In genomic region chr14:31212499-31212898, GRCm38 (mm10) we compare ENCODE assay signal across 24 mouse cellular contexts. TPM values are rescaled to one million over a fixed set of nuclear protein-coding genes. Genes with fewer than 3 reads are reported as not detected.
DNase-seq lines count a peak whose midpoint lies in the region; ATAC-seq and TF ChIP-seq lines count a peak whose summit lies in the region.
"Had no signal": no experiment of that assay in that cellular context is flagged by ENCODE, and none has a peak within 500 bp of the region (broad histone marks: within the 10 kb centered on the region; RNA-seq: fewer than 3 reads in every experiment).

No protein-coding gene starts in this region.

- no peak for TF ChIP-seq POLR2A in bone marrow, adult 2 months (IDR thresholded peaks at IDR 0.05; ENCODE audit: borderline replicate concordance, control insufficient read depth, low read depth, low read length)

- H3K9ac ChIP-seq in heart, embryonic 11.5 days (ENCODE audit: low read depth, low read length): peak overlapping the region; percentile 5; the same call in 1 of the 2 replicates
- 0 out of 2 replicates have a peak overlapping the region, but pooled peaks have one; percentile 18 for H3K9ac ChIP-seq in kidney, postnatal 0 days (ENCODE audit: low read depth, low read length)
- H3K9ac ChIP-seq in kidney, embryonic 16.5 days (replicated peaks; ENCODE audit: low read length): no peak overlapping the region
- H3K9ac ChIP-seq in embryonic facial prominence, embryonic 15.5 days: no peak overlapping the region
- H3K9ac ChIP-seq: embryonic facial prominence, embryonic 13.5 days; forebrain, embryonic 15.5 days; hindbrain, embryonic 13.5 days; liver, embryonic 12.5 days; neural tube, embryonic 15.5 days; stomach, embryonic 15.5 days had no signal

- no peaks in the 10 kb centered on the region for H3K9me3 ChIP-seq in heart, embryonic 11.5 days (replicated peaks; ENCODE audit: control insufficient read depth, low read length)
- no peaks in the 10 kb centered on the region for H3K9me3 ChIP-seq in kidney, postnatal 0 days (replicated peaks; ENCODE audit: low read length)
- H3K9me3 ChIP-seq in kidney, embryonic 16.5 days (ENCODE audit: low read length): no peaks in the 10 kb centered on the region
- H3K9me3 ChIP-seq in embryonic facial prominence, embryonic 15.5 days (replicated peaks): no peaks in the 10 kb centered on the region
- H3K9me3 ChIP-seq: embryonic facial prominence, embryonic 13.5 days; forebrain, embryonic 15.5 days; hindbrain, embryonic 13.5 days; liver, embryonic 12.5 days; neural tube, embryonic 15.5 days; stomach, embryonic 15.5 days had no signal

- peaks cover 39% of the 10 kb centered on the region for H3K4me1 ChIP-seq in heart, embryonic 11.5 days (ENCODE audit: control insufficient read depth, insufficient read depth, low read length)
- H3K4me1 ChIP-seq in kidney, postnatal 0 days (replicated peaks; ENCODE audit: insufficient read depth, low read length): no peaks in the 10 kb centered on the region
- peaks cover 6% of the 10 kb centered on the region; the same call in 1 of the 2 replicates for H3K4me1 ChIP-seq in kidney, embryonic 16.5 days (ENCODE audit: insufficient read depth, low read length)
- H3K4me1 ChIP-seq in bone marrow, adult 2 months (ENCODE audit: control insufficient read depth, insufficient read depth, low read length): no peaks in the 10 kb centered on the region; the same call in 1 of the 2 replicates
- H3K4me1 ChIP-seq in embryonic facial prominence, embryonic 15.5 days: peaks cover 25% of the 10 kb centered on the region

- intact Hi-C loops in heart, postnatal 14 days (cut with DNase I): no loop called here

- 52% methylated on average over 3 of the region's 3 CpGs for WGBS in heart, embryonic 11.5 days (ENCODE audit: insufficient replicate concordance)
- WGBS in kidney, postnatal 0 days: 77% methylated on average over 3 of the region's 3 CpGs
- 79% methylated on average over 3 of the region's 3 CpGs for WGBS in kidney, embryonic 16.5 days
- WGBS in bone marrow, adult 2 months: 75% methylated on average over 3 of the region's 3 CpGs
- WGBS in embryonic facial prominence, embryonic 15.5 days: 64% methylated on average over 3 of the region's 3 CpGs

- no peak overlapping the region for H3K4me2 ChIP-seq in heart, embryonic 11.5 days
- H3K4me2 ChIP-seq in kidney, postnatal 0 days (ENCODE audit: low read length): no peak overlapping the region
- no peak overlapping the region for H3K4me2 ChIP-seq in kidney, embryonic 16.5 days (replicated peaks; ENCODE audit: low read depth, low read length)
- H3K4me2 ChIP-seq in embryonic facial prominence, embryonic 15.5 days (replicated peaks): no peak overlapping the region
- H3K4me2 ChIP-seq: embryonic facial prominence, embryonic 13.5 days; forebrain, embryonic 15.5 days; hindbrain, embryonic 13.5 days; liver, embryonic 12.5 days; midbrain, embryonic 11.5 days; neural tube, embryonic 15.5 days; stomach, embryonic 15.5 days had no signal

- no peak for TF ChIP-seq CTCF in kidney, postnatal 0 days (IDR thresholded peaks at IDR 0.05; ENCODE audit: low read depth)
- TF ChIP-seq CTCF in bone marrow, adult 2 months (IDR thresholded peaks at IDR 0.05; ENCODE audit: control insufficient read depth, insufficient read depth, low read length): no peak

- no peak for ATAC-seq in heart, embryonic 11.5 days (replicated peaks; ENCODE audit: insufficient number of reproducible peaks, low FRiP score, low TSS enrichment)
- no peak for ATAC-seq in kidney, postnatal 0 days (replicated peaks; ENCODE audit: low FRiP score, low read depth)
- ATAC-seq in kidney, embryonic 16.5 days (ENCODE audit: low FRiP score, low TSS enrichment): no peak
- no peak for ATAC-seq in embryonic facial prominence, embryonic 15.5 days (ENCODE audit: insufficient number of reproducible peaks, low FRiP score, low TSS enrichment, low read depth)
- ATAC-seq: forebrain, embryonic 15.5 days; liver, embryonic 12.5 days had no signal

- peaks cover 2% of the 10 kb centered on the region; the same call in 1 of the 2 replicates for H3K36me3 ChIP-seq in heart, embryonic 11.5 days (ENCODE audit: control insufficient read depth, insufficient read depth, low read length)
- H3K36me3 ChIP-seq in kidney, postnatal 0 days (ENCODE audit: insufficient read depth, low read length): no peaks in the 10 kb centered on the region
- no peaks in the 10 kb centered on the region for H3K36me3 ChIP-seq in kidney, embryonic 16.5 days (ENCODE audit: insufficient read depth, low read length)
- no peaks in the 10 kb centered on the region for H3K36me3 ChIP-seq in embryonic facial prominence, embryonic 15.5 days
- H3K36me3 ChIP-seq: embryonic facial prominence, embryonic 13.5 days; forebrain, embryonic 15.5 days; hindbrain, embryonic 13.5 days; liver, embryonic 12.5 days; neural tube, embryonic 15.5 days; stomach, embryonic 15.5 days had no signal

- H3K27ac ChIP-seq in heart, embryonic 11.5 days (ENCODE audit: low read depth, low read length): peak overlapping the region; percentile 73; the same call in 1 of the 2 replicates
- no peak overlapping the region for H3K27ac ChIP-seq in kidney, postnatal 0 days
- no peak overlapping the region for H3K27ac ChIP-seq in kidney, embryonic 16.5 days (ENCODE audit: low read length)
- H3K27ac ChIP-seq in bone marrow, adult 2 months (ENCODE audit: control insufficient read depth, insufficient read depth, low read depth, low read length, poor library complexity): peak overlapping the region; percentile 30
- 0 out of 2 replicates have a peak overlapping the region, but pooled peaks have one; percentile 34 for H3K27ac ChIP-seq in embryonic facial prominence, embryonic 15.5 days (replicated peaks)
- H3K27ac ChIP-seq: embryonic facial prominence, embryonic 13.5 days; forebrain, embryonic 15.5 days; hindbrain, embryonic 13.5 days; liver, embryonic 12.5 days; macrophage; neural tube, embryonic 15.5 days; stomach, embryonic 15.5 days had no signal

- H3K27me3 ChIP-seq in heart, embryonic 11.5 days (ENCODE audit: control insufficient read depth, insufficient read depth, low read length): no peaks in the 10 kb centered on the region
- H3K27me3 ChIP-seq in kidney, postnatal 0 days (ENCODE audit: insufficient read depth, low read length): no peaks in the 10 kb centered on the region
- no peaks in the 10 kb centered on the region for H3K27me3 ChIP-seq in kidney, embryonic 16.5 days (ENCODE audit: insufficient read depth, low read length)
- H3K27me3 ChIP-seq in embryonic facial prominence, embryonic 15.5 days: no peaks in the 10 kb centered on the region
- H3K27me3 ChIP-seq: embryonic facial prominence, embryonic 13.5 days; forebrain, embryonic 15.5 days; neural tube, embryonic 15.5 days; stomach, embryonic 15.5 days had no signal

- no peak overlapping the region for H3K4me3 ChIP-seq in heart, embryonic 11.5 days (ENCODE audit: low read depth, low read length)
- no peak overlapping the region for H3K4me3 ChIP-seq in kidney, postnatal 0 days (replicated peaks; ENCODE audit: low read depth, low read length)
- no peak overlapping the region for H3K4me3 ChIP-seq in kidney, embryonic 16.5 days (ENCODE audit: low read length)
- no peak overlapping the region for H3K4me3 ChIP-seq in bone marrow, adult 2 months (replicated peaks; ENCODE audit: control insufficient read depth, low read depth, low read length)
- H3K4me3 ChIP-seq in embryonic facial prominence, embryonic 15.5 days (replicated peaks): no peak overlapping the region
- H3K4me3 ChIP-seq: embryonic facial prominence, embryonic 13.5 days; forebrain, embryonic 15.5 days; hindbrain, embryonic 13.5 days; liver, embryonic 12.5 days; neural tube, embryonic 15.5 days; stomach, embryonic 15.5 days had no signal

- DNase-seq in heart, postnatal 14 days: no peak
- DNase-seq in kidney, postnatal 0 days (ENCODE audit: low spot score): no peak
- no peak for DNase-seq in urinary bladder, postnatal 14 days (ENCODE audit: low spot score)
- DNase-seq: adrenal gland, adult 2 months; cerebellum, adult 2 months; cerebellum, postnatal 25 days; kidney, adult 2 months; kidney, postnatal 14 days; lung, adult 2 months; thymus, adult 2 months; thymus, postnatal 4 days had no signal

RNA-seq across cellular contexts. Expression of gene Nisch, which starts 4.2 kb away (rescaled TPM):
- polyA plus RNA-seq in heart, embryonic 11.5 days (2014; fragmentation: Nextera tagmentation; extraction: Ambion mirVana): 286 and 325 TPM in 2 replicates
- total RNA-seq in heart, postnatal 14 days (2021): 100 to 1,000 TPM; 185 to 197 TPM
- 197 and 214 TPM in 2 replicates for polyA plus RNA-seq in kidney, postnatal 0 days (2015; fragmentation: Nextera tagmentation; extraction: Ambion mirVana)
- 419 and 421 TPM in 2 replicates for polyA plus RNA-seq in kidney, embryonic 16.5 days (2015; fragmentation: Nextera tagmentation; extraction: Ambion mirVana)
- 102 and 233 TPM in 2 replicates for polyA plus RNA-seq in bone marrow, adult 2 months (2011; ENCODE audit: insufficient read depth, insufficient read length, low replicate concordance, missing spikeins)
- polyA plus RNA-seq in embryonic facial prominence, embryonic 15.5 days (2015; fragmentation: Nextera tagmentation; extraction: Ambion mirVana): 394 and 407 TPM in 2 replicates

RNA-seq across cellular contexts. Expression of gene Tnnc1, which starts 4.4 kb away (rescaled TPM):
- polyA plus RNA-seq in heart, embryonic 11.5 days (2014; fragmentation: Nextera tagmentation; extraction: Ambion mirVana): 3,123 and 3,177 TPM in 2 replicates
- total RNA-seq in heart, postnatal 14 days (2021): 1,000 to 10,000 TPM; 4,401 to 4,949 TPM
- polyA plus RNA-seq in kidney, postnatal 0 days (2015; fragmentation: Nextera tagmentation; extraction: Ambion mirVana): 0.79 and 0.95 TPM in 2 replicates
- 10.2 and 10.6 TPM in 2 replicates for polyA plus RNA-seq in kidney, embryonic 16.5 days (2015; fragmentation: Nextera tagmentation; extraction: Ambion mirVana)
- 4.2 TPM in 1 of 2 replicates, not detected in the other for polyA plus RNA-seq in bone marrow, adult 2 months (2011; ENCODE audit: insufficient read depth, insufficient read length, low replicate concordance, missing spikeins)
- polyA plus RNA-seq in embryonic facial prominence, embryonic 15.5 days (2015; fragmentation: Nextera tagmentation; extraction: Ambion mirVana): 267 and 372 TPM in 2 replicates
- total RNA-seq: MEL had no signal

RNA-seq across cellular contexts. Expression of gene Sema3g, which starts 5.2 kb away (rescaled TPM):
- 0.03 and 0.08 TPM in 2 replicates for polyA plus RNA-seq in heart, embryonic 11.5 days (2014; fragmentation: Nextera tagmentation; extraction: Ambion mirVana)
- 10 to 100 TPM; 17.4 to 22.2 TPM for total RNA-seq in heart, postnatal 14 days (2021)
- 6.5 and 7.8 TPM in 2 replicates for polyA plus RNA-seq in kidney, postnatal 0 days (2015; fragmentation: Nextera tagmentation; extraction: Ambion mirVana)
- 5.3 and 5.4 TPM in 2 replicates for polyA plus RNA-seq in kidney, embryonic 16.5 days (2015; fragmentation: Nextera tagmentation; extraction: Ambion mirVana)
- polyA plus RNA-seq in bone marrow, adult 2 months (2011; ENCODE audit: insufficient read depth, insufficient read length, low replicate concordance, missing spikeins): 1.1 and 2.7 TPM in 2 replicates
- 1.3 and 1.8 TPM in 2 replicates for polyA plus RNA-seq in embryonic facial prominence, embryonic 15.5 days (2015; fragmentation: Nextera tagmentation; extraction: Ambion mirVana)
- polyA plus RNA-seq: macrophage had no signal

RNA-seq across cellular contexts. Expression of gene Phf7, which starts 38.6 kb away (rescaled TPM):
- 7.4 and 8.7 TPM in 2 replicates for polyA plus RNA-seq in heart, embryonic 11.5 days (2014; fragmentation: Nextera tagmentation; extraction: Ambion mirVana)
- 1 to 10 TPM; 4.3 to 4.6 TPM for total RNA-seq in heart, postnatal 14 days (2021)
- 16.8 and 18.1 TPM in 2 replicates for polyA plus RNA-seq in kidney, postnatal 0 days (2015; fragmentation: Nextera tagmentation; extraction: Ambion mirVana)
- polyA plus RNA-seq in kidney, embryonic 16.5 days (2015; fragmentation: Nextera tagmentation; extraction: Ambion mirVana): 13.9 TPM in 2 replicates
- polyA plus RNA-seq in bone marrow, adult 2 months (2011; ENCODE audit: insufficient read depth, insufficient read length, low replicate concordance, missing spikeins): 4.5 and 9.9 TPM in 2 replicates
- 10.1 and 12.1 TPM in 2 replicates for polyA plus RNA-seq in embryonic facial prominence, embryonic 15.5 days (2015; fragmentation: Nextera tagmentation; extraction: Ambion mirVana)

RNA-seq across cellular contexts. Expression of gene Bap1, which starts 38.8 kb away (rescaled TPM):
- 52.5 and 57.8 TPM in 2 replicates for polyA plus RNA-seq in heart, embryonic 11.5 days (2014; fragmentation: Nextera tagmentation; extraction: Ambion mirVana)
- 10 to 100 TPM; 47.3 to 47.5 TPM for total RNA-seq in heart, postnatal 14 days (2021)
- 57.8 and 63.4 TPM in 2 replicates for polyA plus RNA-seq in kidney, postnatal 0 days (2015; fragmentation: Nextera tagmentation; extraction: Ambion mirVana)
- 105 and 106 TPM in 2 replicates for polyA plus RNA-seq in kidney, embryonic 16.5 days (2015; fragmentation: Nextera tagmentation; extraction: Ambion mirVana)
- polyA plus RNA-seq in bone marrow, adult 2 months (2011; ENCODE audit: insufficient read depth, insufficient read length, low replicate concordance, missing spikeins): 15.9 and 26.9 TPM in 2 replicates
- 74.6 and 76.9 TPM in 2 replicates for polyA plus RNA-seq in embryonic facial prominence, embryonic 15.5 days (2015; fragmentation: Nextera tagmentation; extraction: Ambion mirVana)

Comparison
In these comparisons a context has a peak if more than half of its experiments do, and no peak if none do; other contexts are left out.
1. H3K9ac ChIP-seq: peak in heart, embryonic 11.5 days (single experiment) and kidney, postnatal 0 days (single experiment); none in kidney, embryonic 16.5 days (single experiment) and embryonic facial prominence, embryonic 15.5 days (single experiment).
2. H3K27ac ChIP-seq: peak in heart, embryonic 11.5 days (single experiment), bone marrow, adult 2 months (single experiment) and embryonic facial prominence, embryonic 15.5 days (single experiment); none in kidney, postnatal 0 days (single experiment) and kidney, embryonic 16.5 days (single experiment).
3. RNA of gene Tnnc1, which starts 4.4 kb away (polyA plus RNA-seq): 3,123 to 3,177 TPM in heart, embryonic 11.5 days and 267 to 372 TPM in embryonic facial prominence, embryonic 15.5 days; 10.2 to 10.6 TPM in kidney, embryonic 16.5 days, 0.79 to 0.95 TPM in kidney, postnatal 0 days and 4.2 TPM in bone marrow, adult 2 months; every median in the first group is over 10 times any median in the second.